Mouse (Mus musculus) frontal cortex, adult (tissue): ENCODE measurements at regions not wholly inside any gene's neighbourhood (a gene's known extent, or its start where the extent isn't known, plus 50 kb on each side); places are given as distances from the start of the nearest gene placed in this dataset.

Source experiments
- ATAC-seq: cut with Nextera tagmentation; 2 replicates; pipeline ENCODE4 v1.9.2; 2017; ENCODE audit warnings: mild to moderate bottlenecking, moderate library complexity, mixed read lengths; ENCODE audit not compliant: low TSS enrichment

DNA sequence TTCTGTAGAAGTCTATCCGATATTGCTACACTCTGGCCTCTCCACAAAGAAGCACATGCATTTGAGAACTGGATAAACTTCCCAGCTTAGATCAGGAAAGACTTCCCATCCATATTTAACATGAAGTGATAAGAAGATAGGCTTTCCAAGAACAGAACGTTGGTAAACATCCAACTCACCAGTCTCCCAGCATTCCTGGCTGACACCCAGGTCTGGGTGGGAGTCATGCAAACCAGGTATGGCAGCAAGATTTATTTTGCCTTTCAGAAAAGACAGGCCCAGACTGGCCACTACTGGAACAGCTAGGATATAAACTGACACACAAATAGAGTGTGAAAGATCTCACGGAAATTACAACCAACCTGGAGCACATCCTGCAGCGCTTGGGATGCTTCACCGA, 459.6 kb downstream of the Psat1 start:
- peak; percentile 31; the same call in 1 of the 2 replicates for ATAC-seq

DNA sequence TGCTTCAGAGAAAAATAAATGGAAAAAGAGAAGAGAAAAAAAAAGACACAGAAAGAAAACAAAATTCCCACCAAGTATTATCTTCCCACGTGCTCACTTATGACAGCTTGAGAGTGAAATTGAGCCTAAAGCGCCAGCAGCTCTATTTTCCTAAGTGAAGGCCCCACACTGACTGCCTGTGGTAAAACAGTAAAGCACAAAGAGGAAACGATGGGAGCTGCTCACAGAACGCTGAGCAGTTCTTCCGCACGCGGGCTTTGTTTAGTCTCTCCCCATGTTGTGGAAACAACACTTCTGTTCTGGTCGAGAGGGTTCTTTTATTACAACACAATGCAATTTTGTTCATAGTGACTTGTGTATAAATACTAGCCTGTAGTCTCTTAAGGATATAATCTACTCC, 465.5 kb downstream of the Psat1 start:
- ATAC-seq = peak; percentile 55; the same call in 1 of the 2 replicates

DNA sequence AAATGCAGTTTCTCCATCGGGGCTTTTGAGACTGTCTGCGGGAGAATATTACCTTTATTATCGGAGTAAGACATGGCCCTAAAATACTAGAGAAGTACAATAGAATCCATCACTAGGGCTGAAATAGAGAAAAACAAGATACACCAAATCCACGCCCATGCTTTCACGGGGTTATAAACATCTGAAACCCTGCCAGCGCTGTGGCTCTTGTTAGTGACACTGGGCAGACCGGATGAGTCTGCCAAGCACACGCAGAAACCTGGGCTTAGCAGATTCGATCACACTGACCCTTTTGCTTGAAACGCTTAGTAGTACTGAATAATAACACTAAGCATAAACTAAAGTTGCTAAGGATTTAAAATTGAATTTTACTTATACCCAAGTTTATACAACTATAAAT, 477.6 kb downstream of the Psat1 start:
- ATAC-seq = no peak

DNA sequence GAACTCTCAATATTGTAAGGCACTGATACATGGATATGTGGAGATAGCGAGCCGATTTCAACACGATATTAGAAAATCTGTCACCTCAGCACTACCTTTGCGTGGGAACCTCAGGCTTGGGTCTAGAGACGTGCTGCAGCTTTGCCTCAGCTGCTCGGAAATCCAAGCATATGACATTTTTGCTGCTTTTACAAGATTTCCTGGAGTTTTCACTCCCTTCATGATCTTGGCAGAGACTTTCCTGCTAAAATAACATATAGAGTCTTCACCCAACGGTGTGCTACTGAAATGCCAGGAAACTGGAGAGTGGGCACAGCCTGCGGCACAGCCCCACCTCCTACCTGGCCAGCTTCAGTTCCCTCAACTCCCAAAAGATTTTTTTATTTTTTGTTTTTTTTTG, 480.4 kb downstream of the Psat1 start:
- ATAC-seq = peak; percentile 95

DNA sequence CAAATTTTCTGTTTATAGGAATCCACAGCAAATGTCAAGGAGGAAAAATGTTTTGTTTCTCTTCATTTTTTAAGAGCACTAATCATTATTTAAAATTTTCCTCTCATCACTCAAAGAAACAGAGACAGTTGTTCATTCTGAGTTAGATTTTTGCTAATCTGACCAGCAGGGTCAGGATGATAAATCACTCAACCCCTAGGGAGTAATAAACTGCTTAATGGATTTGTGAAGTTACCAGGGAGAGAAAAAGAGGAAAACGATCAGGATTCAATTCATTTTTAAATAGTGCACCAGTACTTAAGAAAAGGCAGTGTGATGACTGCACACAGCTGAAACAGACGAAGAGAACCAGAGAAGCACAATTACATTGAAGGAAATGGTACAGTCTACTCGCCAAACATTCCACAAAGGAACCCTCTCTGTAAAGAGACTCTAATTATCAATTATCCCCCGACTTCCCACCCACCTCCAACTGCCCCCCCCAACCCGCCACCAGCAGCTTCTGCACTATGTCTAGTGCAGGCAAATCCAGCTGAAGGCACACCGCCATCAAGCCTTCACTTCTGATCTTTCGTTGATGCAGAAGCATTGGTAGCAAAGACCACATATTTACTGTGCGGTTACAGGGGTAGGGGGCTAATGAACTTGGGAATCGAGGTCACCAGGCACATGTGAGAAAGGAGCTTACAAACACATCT, 481.9 kb downstream of the Psat1 start:
- ATAC-seq = no peak

DNA sequence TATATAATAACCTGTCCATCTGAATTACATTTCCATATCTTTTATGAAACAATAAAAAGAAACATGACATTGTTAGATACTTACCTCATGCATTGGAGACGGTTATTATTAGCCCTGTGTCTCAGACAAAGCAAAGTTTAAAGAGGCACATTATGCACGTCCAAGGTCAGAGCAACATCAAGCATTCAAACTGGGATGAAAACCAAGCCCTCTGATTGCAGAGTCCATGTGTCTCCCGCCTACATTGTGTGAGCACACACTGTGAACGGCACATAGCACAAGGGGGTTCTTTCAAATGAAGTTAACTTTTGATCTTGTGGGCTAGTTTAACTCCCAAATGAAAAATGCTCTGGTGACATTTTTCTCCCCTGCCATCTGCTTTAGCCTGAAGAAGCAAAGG, 489.3 kb downstream of the Psat1 start:
- ATAC-seq = no peak

DNA sequence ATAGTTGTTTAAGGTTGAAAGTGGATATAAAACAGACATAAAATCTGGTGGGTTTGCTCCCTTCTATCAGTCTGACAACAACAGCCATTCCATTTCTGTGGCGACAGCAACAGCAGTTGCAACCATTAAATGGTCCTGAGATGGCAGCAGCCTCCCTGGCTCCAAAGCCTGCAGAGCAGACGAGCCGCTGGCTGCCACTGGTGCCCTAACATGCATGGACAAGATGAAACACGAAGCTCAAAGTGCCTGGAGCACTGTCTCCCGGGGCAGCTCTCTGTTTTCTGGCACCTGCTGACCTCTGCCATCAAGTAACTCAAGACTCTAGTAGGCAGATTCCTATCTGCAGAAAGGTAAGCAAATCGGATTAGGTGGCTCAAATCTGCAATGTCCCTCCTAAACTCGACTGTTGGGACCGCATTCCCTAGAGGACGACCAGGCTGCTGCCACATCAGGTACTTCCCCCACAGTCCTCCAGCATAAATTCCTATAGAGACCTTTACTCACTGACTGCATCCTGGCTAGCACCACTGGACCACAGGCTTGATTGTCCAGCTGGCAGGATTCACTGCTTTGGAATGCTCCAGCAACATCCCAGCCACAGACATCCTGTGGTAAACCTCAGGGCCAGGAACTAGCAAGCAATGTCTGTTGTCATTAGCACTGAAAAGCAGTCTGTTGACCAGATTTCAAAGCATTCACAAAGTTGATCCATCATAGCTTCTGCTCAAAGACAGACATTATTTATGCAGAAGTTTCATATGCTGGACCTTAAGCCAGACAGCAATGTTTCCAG, 490.0 kb downstream of the Psat1 start:
- no peak for ATAC-seq

DNA sequence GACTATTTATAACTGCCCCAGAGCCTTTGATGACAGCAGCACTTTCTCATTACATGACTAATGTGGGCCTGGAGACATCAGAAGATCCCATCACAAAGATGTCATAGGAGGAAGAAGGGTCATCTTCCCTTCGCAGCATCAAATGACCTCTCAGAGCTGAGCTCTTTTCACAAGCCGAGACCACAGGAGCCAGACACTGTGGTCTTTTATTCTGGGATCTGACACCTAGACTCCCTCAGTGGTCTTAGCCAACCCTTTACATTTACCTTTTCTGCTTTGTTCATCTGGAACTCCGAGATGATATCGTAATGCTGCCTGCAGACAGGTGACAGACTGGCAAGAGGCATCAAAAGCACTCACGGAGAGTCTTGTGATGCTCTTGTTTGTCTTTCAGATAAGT, 498.1 kb downstream of the Psat1 start:
- no peak for ATAC-seq

DNA sequence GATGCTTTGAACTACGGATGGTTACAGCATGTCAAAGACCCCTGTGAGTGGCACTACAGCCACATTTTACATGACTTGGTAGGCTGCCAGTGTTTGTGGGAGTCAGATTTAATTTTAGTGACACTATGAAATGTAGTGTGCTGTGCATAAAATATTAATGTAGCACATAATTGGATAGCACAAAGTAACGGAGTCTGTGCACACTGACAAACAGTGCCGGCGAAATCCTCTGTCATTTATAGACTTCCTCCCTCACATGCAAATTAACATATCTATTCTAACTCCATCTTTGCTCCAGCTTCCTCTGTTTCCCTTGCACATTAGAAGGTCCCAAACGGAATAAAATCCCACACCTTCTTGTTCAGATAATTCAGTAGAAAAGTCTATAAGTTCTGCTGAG, 515.3 kb downstream of the Psat1 start:
- peak; percentile 95 for ATAC-seq

DNA sequence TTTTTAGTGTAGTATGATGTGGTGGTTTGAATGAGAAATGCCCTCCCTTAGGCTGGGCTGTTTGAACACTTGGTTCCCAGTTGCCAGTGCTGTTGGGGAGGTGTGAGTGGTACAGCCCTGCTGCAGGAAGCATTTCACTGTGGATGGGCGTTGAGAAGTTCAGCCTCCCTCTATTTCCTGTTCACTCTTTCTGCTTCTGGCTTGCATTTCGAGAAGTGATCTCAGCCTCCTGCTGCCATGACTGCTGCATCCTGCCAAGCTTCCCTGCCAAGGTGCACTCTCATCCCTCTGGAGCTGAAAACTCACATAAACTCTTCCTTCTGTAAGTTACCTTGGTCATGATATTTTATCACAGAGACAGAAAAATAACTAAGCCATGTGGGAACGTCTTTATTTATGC, 525.8 kb downstream of the Psat1 start:
- peak; percentile 79 for ATAC-seq

DNA sequence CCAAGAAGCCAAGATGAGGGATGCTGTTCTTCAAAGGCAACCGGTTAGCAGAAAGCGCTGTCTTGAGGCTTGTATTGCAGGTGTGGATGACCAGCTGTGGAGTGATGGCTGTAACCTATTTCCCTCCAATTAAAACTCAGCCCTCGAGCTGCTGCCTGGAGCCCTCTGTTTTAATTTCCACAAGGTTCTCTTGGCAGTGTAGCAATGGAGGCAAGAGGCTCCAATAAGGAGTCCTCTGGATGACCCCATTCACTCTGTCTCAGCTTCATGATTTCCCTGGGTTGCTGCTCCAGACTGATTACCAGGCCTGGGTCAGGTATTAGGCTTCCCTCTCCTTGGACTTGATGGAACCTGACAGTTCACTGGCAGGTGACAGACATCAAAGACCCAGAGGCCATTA, 548.5 kb downstream of the Psat1 start:
- no peak for ATAC-seq

DNA sequence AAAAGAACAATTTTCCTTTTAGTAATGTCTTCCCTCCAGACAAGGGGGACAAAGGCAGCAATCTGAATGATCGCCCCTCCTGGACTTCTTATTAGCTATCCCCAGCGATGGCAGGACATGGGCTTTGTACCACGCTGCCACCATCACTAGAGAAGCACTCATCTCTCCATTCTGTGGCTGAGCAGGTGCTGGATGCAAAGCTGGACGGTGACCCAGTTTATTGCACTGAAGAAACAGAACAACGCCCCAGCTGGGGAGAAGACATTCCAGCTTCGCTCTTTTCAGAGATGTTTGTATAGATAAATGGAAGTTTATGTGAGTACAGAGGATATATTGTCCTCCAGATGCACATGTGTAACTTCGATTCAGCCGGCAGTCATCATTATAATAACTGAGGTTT, 575.5 kb downstream of the Psat1 start:
- ATAC-seq = peak; percentile 72

DNA sequence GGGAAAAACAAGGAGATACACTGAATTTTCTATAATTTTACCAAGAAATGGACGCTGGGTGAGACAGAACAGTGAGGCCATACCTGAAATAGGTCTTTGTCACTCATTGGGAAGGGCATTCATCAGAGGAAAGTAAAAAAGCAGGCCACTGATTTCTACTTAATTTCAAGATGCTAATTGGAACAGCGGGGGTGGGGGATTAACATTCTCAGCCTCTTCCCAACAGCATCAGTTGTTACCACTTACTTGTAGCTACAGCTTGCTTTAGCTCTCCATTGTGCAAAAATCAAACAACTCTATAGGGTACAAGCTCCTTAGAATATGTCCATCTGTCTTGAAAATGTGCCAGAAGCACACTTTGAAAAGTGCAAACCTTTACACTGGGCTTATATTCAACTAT, 580.2 kb downstream of the Psat1 start:
- ATAC-seq = no peak

DNA sequence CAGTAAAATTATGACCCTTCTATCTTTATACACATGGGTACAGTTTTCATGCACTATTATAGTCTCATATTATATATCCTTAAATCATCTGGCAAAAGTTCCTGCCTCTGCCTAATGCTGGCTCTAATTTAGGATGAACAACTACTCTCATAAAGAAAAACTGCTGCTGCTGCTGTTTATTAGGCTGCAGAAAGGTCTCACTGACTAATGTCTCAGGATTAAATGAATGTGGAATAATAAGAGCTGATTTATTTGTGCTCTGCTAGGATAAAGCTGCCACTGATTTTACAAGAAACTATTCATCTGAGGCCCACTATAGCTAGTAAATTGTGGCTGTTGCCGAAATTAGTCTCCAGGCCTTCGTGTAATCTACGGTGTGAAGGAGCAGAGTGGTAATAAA, 590.0 kb downstream of the Psat1 start:
- no peak for ATAC-seq

DNA sequence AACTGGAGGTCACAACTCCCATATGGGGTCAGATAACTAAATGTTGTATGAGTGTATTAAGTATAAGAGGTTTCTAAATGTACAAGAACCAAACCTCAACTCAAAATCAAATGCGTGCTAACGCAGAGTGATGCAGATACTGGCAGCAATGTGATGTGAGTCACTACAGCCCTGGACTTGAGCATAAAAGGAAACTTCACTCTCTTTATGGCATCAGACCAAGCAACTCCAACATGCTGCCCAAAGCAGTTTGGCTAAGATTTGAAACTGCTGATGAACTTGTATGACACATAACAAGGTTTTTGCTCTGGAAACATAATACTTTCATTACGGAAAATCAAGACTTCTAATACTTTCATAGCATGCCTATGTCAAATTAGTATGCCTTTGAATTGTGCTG, 598.8 kb downstream of the Psat1 start:
- ATAC-seq = no peak

DNA sequence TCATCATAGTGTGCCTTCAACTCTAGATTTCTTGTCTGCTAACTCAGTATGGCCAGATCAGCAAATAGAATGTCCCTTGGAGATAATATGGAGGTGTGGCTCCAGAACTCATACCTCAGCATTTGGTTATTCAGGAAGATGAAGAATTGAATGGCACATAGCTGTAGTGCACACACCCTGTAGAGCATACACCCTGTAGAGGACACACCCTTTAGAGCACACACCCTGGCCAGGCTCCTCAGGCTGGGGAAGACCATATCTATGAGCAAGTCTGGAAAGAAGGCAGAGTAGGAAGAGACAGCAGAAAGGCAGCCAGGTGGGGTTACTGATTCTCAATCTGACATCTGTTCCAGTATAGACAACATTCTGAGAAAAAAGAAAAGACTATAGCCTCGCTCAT, 604.9 kb downstream of the Psat1 start:
- no peak for ATAC-seq

DNA sequence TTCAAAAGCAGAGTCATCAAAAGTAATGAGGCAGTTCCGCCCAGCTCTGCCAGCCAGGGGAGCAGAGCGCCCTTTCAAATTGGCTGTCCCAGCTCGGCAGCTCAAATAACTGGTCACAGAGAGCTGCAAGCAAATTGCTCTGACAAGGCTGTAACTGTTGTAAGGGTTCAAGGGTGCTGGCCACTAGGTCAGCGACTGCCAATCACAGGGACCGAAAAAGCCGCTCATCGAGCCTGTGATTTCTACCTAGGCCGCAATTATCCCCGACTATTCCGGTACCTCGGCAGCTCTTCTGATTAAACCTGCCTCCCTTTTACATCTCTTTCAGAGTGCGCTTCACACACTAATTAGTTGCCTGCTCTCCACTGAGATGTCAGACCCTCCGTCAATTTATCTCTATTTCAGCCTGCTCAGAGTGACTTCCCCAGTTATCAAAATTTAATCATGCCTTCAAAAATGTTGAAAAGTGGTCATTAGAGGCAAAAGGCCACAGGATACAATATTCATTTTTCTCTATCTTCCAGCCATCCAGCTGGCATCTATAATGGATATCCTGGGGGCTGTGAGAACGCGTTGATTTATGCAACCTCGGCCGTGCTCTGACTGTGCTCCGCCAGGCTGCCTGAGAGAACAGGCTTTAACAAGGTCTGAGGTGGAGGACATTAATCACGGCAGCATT, 606.7 kb downstream of the Psat1 start:
- no peak for ATAC-seq

DNA sequence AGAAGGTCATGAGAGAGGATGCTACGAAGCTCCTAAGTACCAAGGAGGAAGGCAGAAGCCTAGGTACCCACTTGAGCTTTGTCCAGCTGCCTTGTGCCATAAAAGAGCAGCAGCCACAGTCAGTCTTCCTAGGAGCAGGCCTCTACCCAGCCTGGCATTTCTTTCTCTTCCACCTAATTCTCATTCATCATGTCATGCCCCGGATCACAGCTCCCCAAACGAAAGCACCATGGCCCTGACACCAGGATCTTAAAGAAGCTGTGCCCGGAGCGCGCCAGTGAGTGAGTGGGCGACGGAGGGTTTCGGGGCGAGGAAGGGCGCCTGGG, 607.2 kb downstream of the Psat1 start:
- no peak for ATAC-seq

DNA sequence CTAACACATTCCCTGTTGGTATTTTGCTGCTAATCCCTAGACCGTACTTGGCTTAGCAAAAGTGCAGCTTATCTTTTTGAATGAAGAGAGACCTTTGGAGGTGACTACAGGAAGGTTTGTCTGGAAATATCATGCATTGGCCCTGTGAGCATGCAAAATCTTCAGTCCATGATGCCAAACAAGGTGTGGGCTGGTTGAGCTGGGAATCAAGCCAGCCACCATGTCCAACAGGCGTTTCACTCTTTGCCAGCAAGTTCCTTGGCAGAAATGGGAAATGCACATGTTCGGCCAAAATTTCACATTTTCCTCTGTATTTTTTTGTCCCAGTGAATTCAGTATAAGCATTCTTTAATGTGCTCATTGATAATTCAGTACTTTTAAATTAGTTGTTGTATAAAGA, 617.0 kb downstream of the Psat1 start:
- ATAC-seq = peak; percentile 89

DNA sequence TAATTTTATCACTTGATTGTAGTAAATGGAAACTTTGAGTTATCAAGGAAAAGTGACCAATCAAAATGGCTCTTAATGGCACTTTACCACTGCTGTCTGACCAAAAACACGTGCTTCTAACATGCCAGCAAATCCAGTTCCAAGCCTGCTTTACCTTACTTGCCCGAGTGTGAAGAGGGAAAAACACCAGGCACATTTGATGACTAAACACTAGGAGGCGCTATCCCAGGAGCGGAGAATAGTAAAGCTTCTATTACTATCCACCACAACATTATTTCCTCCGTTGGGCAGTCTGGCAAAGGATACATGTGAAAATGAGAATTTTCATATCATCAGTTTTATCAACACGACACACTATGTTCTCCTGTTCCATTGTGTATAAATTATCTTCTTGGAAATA, 647.7 kb downstream of the Psat1 start:
- ATAC-seq = no peak

DNA sequence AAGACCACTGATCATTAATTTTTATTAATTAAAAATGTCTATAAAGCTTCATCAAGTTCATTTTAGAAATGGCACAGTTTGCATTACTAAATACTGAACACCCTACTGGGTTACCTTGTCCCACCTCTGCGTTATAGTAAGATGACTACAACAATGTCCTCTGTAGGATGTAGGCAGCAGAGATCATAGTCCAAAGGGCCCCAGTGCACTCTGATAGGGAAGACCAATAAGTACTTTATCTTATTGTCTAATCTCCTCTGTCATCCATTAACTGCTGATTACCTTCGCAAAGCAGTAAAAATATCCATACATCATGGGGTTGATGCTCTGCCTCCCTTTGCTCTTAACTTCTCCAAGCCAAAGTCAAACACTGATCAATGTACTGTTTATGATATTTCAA, 662.1 kb downstream of the Psat1 start:
- ATAC-seq = no peak

DNA sequence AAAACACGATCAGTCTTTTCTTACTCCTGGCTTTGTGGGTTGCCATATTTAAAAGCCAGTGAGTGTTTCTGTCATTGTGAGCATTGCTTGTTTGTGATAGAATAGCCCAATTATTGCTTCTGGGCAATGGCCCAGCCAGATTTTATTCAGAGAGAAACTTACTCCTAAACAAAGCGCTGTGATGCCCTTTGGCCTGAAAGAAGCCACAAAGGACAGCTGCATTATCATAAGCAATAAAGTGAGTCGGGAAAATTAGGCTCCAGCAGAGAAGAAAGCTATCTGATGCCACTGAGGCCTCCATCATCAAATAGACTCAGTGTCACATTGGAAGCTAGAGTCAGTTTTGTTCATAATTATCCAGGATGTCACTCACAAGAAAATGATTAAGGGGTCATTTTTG, 644.9 kb upstream of the Tle4 start:
- ATAC-seq = no peak
